Mouse (Mus musculus) lung, embryonic 14.5 days (tissue): Measurements from ENCODE around the gene Ilf3. TPM values are rescaled to one million over a fixed set of nuclear protein-coding genes. Genes with fewer than 3 reads are reported as not detected.

ENCODE experiments used
- ATAC-seq: fragments of 200-750 bp; cut with Nextera tagmentation; 2 replicates; pipeline ENCODE4 v1.8.0; 2017; ENCODE audit warnings: mild to moderate bottlenecking, moderate TSS enrichment, moderate library complexity; ENCODE audit not compliant: insufficient read depth
- DNase-seq: peaks from one replicate; pipeline ENCODE4 v3.0.0-alpha.2; 2015
- H3K27ac ChIP-seq: fragments of 300-500 bp; sonication (generic); 2 replicates; pipeline ENCODE4 v1.5.1; 2014; ENCODE audit warnings: low read depth, mild to moderate bottlenecking, moderate library complexity
- H3K27me3 ChIP-seq: fragments of 300-500 bp; sonication (generic); 2 replicates; pipeline ENCODE4 v1.6.1; 2014; ENCODE audit warnings: low read length, control low read depth; ENCODE audit not compliant: insufficient read depth
- H3K36me3 ChIP-seq: fragments of 300-500 bp; sonication (generic); 2 replicates; pipeline ENCODE4 v1.6.1; 2014; ENCODE audit warnings: control low read depth; ENCODE audit not compliant: insufficient read depth
- H3K4me1 ChIP-seq: fragments of 300-500 bp; sonication (generic); 2 replicates; pipeline ENCODE4 v1.6.1; 2014; ENCODE audit warnings: antibody characterized with exemption, control low read depth; ENCODE audit not compliant: insufficient read depth
- H3K4me2 ChIP-seq: fragments of 300-500 bp; sonication (generic); 2 replicates; pipeline ENCODE4 v1.6.1; 2014; ENCODE audit warnings: mild to moderate bottlenecking
- H3K4me3 ChIP-seq: fragments of 300-500 bp; sonication (generic); 2 replicates; pipeline ENCODE4 v1.5.1; 2014; ENCODE audit warnings: low read depth, low read length
- H3K9ac ChIP-seq: fragments of 300-500 bp; sonication (generic); 2 replicates; pipeline ENCODE4 v1.6.1; 2014
- H3K9me3 ChIP-seq: fragments of 300-500 bp; sonication (generic); 2 replicates; pipeline ENCODE4 v1.6.1; 2016; ENCODE audit warnings: low read depth, low read length, control low read depth
- CTCF ChIP-seq: IDR thresholded peaks from 2 replicates; pipeline ENCODE4 v1.5.1; 2016; ENCODE audit warnings: antibody characterized with exemption, low read depth
- WGBS: fragments of 180-500 bp; shearing (Covaris S2); extraction: QIAGEN DNeasy Blood & Tissue Kit; methylation state at CpG from one replicate; pipeline ENCODE4 v1.1.7; 2014; 5-methylcytosine and 5-hydroxymethylcytosine counted together
- polyA plus RNA-seq: library from polyadenylated mRNA; unstranded; fragments of >200 nt; fragmentation: Nextera tagmentation; extraction: Ambion mirVana; gene quantifications from 2 replicates; pipeline ENCODE4 v1.2.1, GENCODE M21; 2014

Ilf3 gene
- polyA plus RNA-seq: 217 and 223 TPM in 2 replicates

- peak; percentile 100 for DNase-seq
- H3K9me3 ChIP-seq: no peaks in the 10 kb centered on the region
- no peak for TF ChIP-seq CTCF
- peaks cover 12% of the 10 kb centered on the region; the same call in 1 of the 2 replicates for H3K36me3 ChIP-seq
- peak; percentile 93 for ATAC-seq
- H3K4me3 ChIP-seq: peak within 1 kb of the TSS; percentile 85
- no peaks in the 10 kb centered on the region for H3K27me3 ChIP-seq
- H3K4me1 ChIP-seq: peaks cover 5% of the 10 kb centered on the region; the same call in 1 of the 2 replicates
- H3K4me2 ChIP-seq: peak within 1 kb of the TSS; percentile 86
- WGBS: under 1% methylated on average over 61 of the region's 66 CpGs
- H3K9ac ChIP-seq: peak within 1 kb of the TSS; percentile 86
- peak within 1 kb of the TSS; percentile 89 for H3K27ac ChIP-seq
These were observed at the start of gene Ilf3 for GRCm38 (mm10) chr9:21367357-21368111. Ilf3 (plus strand) TSS chr9:21367871.

DNA sequence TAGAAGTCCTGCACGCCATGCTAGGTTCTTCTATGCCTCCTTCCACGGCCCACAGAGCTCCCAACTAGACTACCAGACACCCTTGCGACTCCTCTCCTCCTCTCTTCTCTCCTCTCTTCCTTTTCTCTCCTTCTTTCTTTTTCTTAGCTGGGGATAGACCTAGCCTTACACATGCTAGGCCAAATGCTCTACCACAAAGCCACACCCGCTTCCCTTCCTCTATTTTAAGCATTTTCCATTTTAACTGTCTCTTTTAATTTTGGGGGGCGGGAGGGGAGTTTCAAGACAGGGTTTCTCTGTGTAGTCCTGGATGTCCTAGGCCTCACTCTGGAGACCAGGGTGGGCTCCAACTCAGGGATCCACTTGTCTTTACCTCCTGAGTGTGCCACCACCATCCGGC, 48.9 kb upstream of the Ilf3 start:
- Histone ChIP-seq H3K27ac (no peak overlapping the region), H3K36me3 (no peaks in the 10 kb centered on the region), H3K4me1 (peaks cover 7% of the 10 kb centered on the region; the same call in 1 of the 2 replicates), H3K27me3 (no peaks in the 10 kb centered on the region), H3K4me3 (no peak overlapping the region), H3K9me3 (no peaks in the 10 kb centered on the region), H3K4me2 (no peak overlapping the region), H3K9ac (no peak overlapping the region)
- WGBS: 93% methylated on average over 6 of the region's 6 CpGs
- ATAC-seq (no peak), DNase-seq (no peak)
- no peak for TF ChIP-seq CTCF

GRCm38 (mm10) chr9:21319503-21319902, 48.2 kb upstream of the Ilf3 start:
- Histone ChIP-seq H3K4me3 (no peak overlapping the region), H3K27ac (no peak overlapping the region), H3K4me2 (no peak overlapping the region), H3K4me1 (peaks cover 7% of the 10 kb centered on the region; the same call in 1 of the 2 replicates), H3K36me3 (no peaks in the 10 kb centered on the region), H3K9me3 (no peaks in the 10 kb centered on the region), H3K9ac (no peak overlapping the region), H3K27me3 (no peaks in the 10 kb centered on the region)
- ATAC-seq (no peak), DNase-seq (no peak)
- WGBS: 90% methylated on average over 4 of the region's 4 CpGs
- no peak for TF ChIP-seq CTCF

GRCm38 (mm10) chr9:21320280-21320618, 47.4 kb upstream of the Ilf3 start:
- DNase-seq (no peak), ATAC-seq (no peak; the same call in 1 of the 2 replicates)
- no peak overlapping the region for H3K27ac ChIP-seq

GRCm38 (mm10) chr9:21320619-21321512, 46.8 kb upstream of the Ilf3 start, which contains the start of gene Slc44a2:
Slc44a2 (plus strand) TSS chr9:21320698.
- H3K27ac ChIP-seq: peak within 1 kb of the TSS; percentile 14; the same call in 1 of the 2 replicates

More at GRCm38 (mm10) chr9:21320280-21320618, 47.4 kb upstream of the Ilf3 start:
- TF ChIP-seq CTCF: no peak
- H3K36me3 ChIP-seq: 0 out of 2 replicates have a peak, but pooled peaks cover 5% of the 10 kb centered on the region
- no peaks in the 10 kb centered on the region for H3K9me3 ChIP-seq
- H3K27me3 ChIP-seq: no peaks in the 10 kb centered on the region
- 30% methylated on average over 4 of the region's 4 CpGs for WGBS
- H3K9ac ChIP-seq: peak overlapping the region; percentile 67; the same call in 1 of the 2 replicates
- H3K4me1 ChIP-seq: peaks cover 7% of the 10 kb centered on the region; the same call in 1 of the 2 replicates
- H3K4me2 ChIP-seq: peak overlapping the region; percentile 96
- H3K4me3 ChIP-seq: peak overlapping the region; percentile 63

DNA sequence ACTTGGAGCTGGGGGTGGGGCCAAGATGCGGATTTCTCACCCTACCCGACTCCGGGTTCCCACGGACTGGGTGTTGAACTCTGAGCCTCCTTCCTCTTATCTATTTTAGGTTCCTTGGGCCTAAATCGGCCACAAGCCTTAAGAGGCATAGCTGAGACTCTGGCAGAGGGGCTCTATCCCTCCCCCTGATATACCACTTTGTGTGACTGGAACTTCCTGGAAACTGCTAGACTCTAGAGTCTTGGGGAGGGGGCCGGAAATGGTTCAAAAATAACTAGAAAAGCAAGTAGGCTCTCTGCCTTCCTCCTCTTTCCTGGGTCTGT, 46.2 kb upstream of the Ilf3 start:
- Histone ChIP-seq H3K36me3 (0 out of 2 replicates have a peak, but pooled peaks cover 5% of the 10 kb centered on the region), H3K9ac (peak overlapping the region; percentile 67), H3K27me3 (no peaks in the 10 kb centered on the region), H3K9me3 (no peaks in the 10 kb centered on the region), H3K27ac (no peak overlapping the region), H3K4me2 (peak overlapping the region; percentile 96), H3K4me1 (peaks cover 7% of the 10 kb centered on the region; the same call in 1 of the 2 replicates), H3K4me3 (peak overlapping the region; percentile 63)
- 8% methylated on average over 6 of the region's 6 CpGs for WGBS
- no peak for TF ChIP-seq CTCF
- ATAC-seq: peak; percentile 37; the same call in 1 of the 2 replicates
- peak; percentile 52 for DNase-seq

More at GRCm38 (mm10) chr9:21320619-21321512, 46.8 kb upstream of the Ilf3 start, which contains the start of gene Slc44a2:
- Histone ChIP-seq H3K9me3 (no peaks in the 10 kb centered on the region), H3K4me1 (peaks cover 7% of the 10 kb centered on the region; the same call in 1 of the 2 replicates), H3K27me3 (no peaks in the 10 kb centered on the region), H3K4me2 (peak within 1 kb of the TSS; percentile 96), H3K4me3 (peak within 1 kb of the TSS; percentile 63), H3K9ac (peak within 1 kb of the TSS; percentile 67), H3K36me3 (0 out of 2 replicates have a peak, but pooled peaks cover 5% of the 10 kb centered on the region)
- peak; percentile 89 for ATAC-seq
- under 1% methylated on average over 52 of the region's 52 CpGs for WGBS
- TF ChIP-seq CTCF: no peak
- DNase-seq: peak; percentile 95
